Mouse (Mus musculus) liver, postnatal 0 days (tissue): ENCODE measurements at regions not wholly inside any gene's neighbourhood (a gene's known extent, or its start where the extent isn't known, plus 50 kb on each side); places are given as distances from the start of the nearest gene placed in this dataset.

Source experiments
- CTCF ChIP-seq: sonication (generic); IDR thresholded peaks from 2 replicates; pipeline ENCODE4 v1.5.1; 2016; ENCODE audit warnings: antibody characterized with exemption, low read depth
- EP300 ChIP-seq: IDR thresholded peaks from 2 replicates; pipeline ENCODE4 v1.6.1; 2016; ENCODE audit warnings: antibody characterized with exemption, low read depth, mild to moderate bottlenecking

DNA sequence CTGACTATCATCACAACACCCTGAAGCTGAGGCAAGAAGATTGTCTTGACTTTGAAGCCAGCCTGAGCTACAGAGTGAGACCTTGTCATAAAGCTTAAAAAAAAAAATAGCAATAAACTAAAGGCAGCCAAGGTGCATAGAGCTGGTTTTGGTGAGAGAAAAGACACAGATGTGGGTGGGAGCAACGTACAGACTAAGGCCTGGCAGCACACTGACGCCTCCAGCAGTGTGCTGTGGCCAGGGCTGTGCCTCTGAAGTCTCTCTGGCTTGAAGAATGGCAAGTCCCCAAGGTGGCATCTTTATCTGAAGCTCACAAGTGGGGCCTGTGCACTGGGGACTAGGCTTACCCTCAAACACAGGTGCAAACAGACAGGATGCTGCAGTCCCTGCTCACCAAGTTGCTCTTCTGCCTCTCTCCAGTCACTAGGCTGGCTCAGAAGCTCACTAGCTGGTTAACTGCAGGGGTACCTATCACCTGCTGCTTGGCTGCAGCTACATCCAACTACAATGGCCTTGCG, 159.3 kb upstream of the Zmiz1 start:
- TF ChIP-seq CTCF = no peak
- TF ChIP-seq EP300 = no peak
